Comparison of ENCODE assay signal across 10 mouse cellular contexts in genomic region chr1:186399762-186400161, GRCm38 (mm10).
DNase-seq lines count a peak whose midpoint lies in the region; ATAC-seq and TF ChIP-seq lines count a peak whose summit lies in the region.
"Had no signal": no experiment of that assay in that cellular context is flagged by ENCODE, and none has a peak within 500 bp of the region (broad histone marks: within the 10 kb centered on the region; RNA-seq: fewer than 3 reads in every experiment).

No protein-coding gene starts in this region.

- no peaks in the 10 kb centered on the region for H3K27me3 ChIP-seq in liver, postnatal 0 days (ENCODE audit: insufficient read depth, low read length)
- H3K27me3 ChIP-seq: neural tube, embryonic 12.5 days had no signal

- TF ChIP-seq EP300 in liver, postnatal 0 days (IDR thresholded peaks at IDR 0.05; ENCODE audit: low read depth) = 0 out of 2 replicates have a peak, but pooled peaks have one; percentile 32

- H3K9ac ChIP-seq in liver, postnatal 0 days (replicated peaks) = no peak overlapping the region
- H3K9ac ChIP-seq: neural tube, embryonic 12.5 days had no signal

- no peak for TF ChIP-seq CTCF in liver, postnatal 0 days (IDR thresholded peaks at IDR 0.05; ENCODE audit: low read depth)

- H3K27ac ChIP-seq in liver, postnatal 0 days (ENCODE audit: low read depth) = no peak overlapping the region
- H3K27ac ChIP-seq: hindbrain, postnatal 0 days; neural tube, embryonic 12.5 days had no signal

- H3K36me3 ChIP-seq in liver, postnatal 0 days (replicated peaks; ENCODE audit: insufficient read depth, low read length) = no peaks in the 10 kb centered on the region
- H3K36me3 ChIP-seq: neural tube, embryonic 12.5 days had no signal

- H3K4me3 ChIP-seq in liver, postnatal 0 days (ENCODE audit: low read depth, low read length) = no peak overlapping the region
- H3K4me3 ChIP-seq: neural tube, embryonic 12.5 days had no signal

- H3K4me1 ChIP-seq in liver, postnatal 0 days (ENCODE audit: insufficient read depth) = no peaks in the 10 kb centered on the region
- H3K4me1 ChIP-seq: neural tube, embryonic 12.5 days had no signal

- no peaks in the 10 kb centered on the region for H3K9me3 ChIP-seq in liver, postnatal 0 days (ENCODE audit: low read length)
- H3K9me3 ChIP-seq: neural tube, embryonic 12.5 days had no signal

- H3K4me2 ChIP-seq in liver, postnatal 0 days (ENCODE audit: low read depth, low read length) = no peak overlapping the region
- H3K4me2 ChIP-seq: neural tube, embryonic 12.5 days had no signal

- DNase-seq in kidney, postnatal 14 days = peak; percentile 10
- DNase-seq in kidney, adult 18-20 months = no peak
- DNase-seq in NIH3T3 (ENCODE audit: low read depth) = peak; percentile 91
- DNase-seq in heart, adult 8-10 months (ENCODE audit: low spot score) = peak; percentile 73
- no peak for DNase-seq in liver, postnatal 0 days
- no peak for DNase-seq in spleen, postnatal 4 days (ENCODE audit: low spot score in 2 of 2)
- DNase-seq in right cerebral cortex, postnatal 4 days = no peak

- peak; percentile 49 for ATAC-seq in liver, postnatal 0 days
- no peak for ATAC-seq in erythroblast, adult 5-6 weeks (replicated peaks; ENCODE audit: low FRiP score, poor library complexity, severe bottlenecking)
- ATAC-seq: hindbrain, postnatal 0 days had no signal

- 35% methylated on average over 8 of the region's 8 CpGs for WGBS in liver, postnatal 0 days (ENCODE audit: insufficient replicate concordance)

Comparison
In these comparisons a context has a peak if more than half of its experiments do, and no peak if none do; other contexts are left out.
1. DNase-seq: peak in kidney, postnatal 14 days (single experiment), NIH3T3 (single experiment) and heart, adult 8-10 months (single experiment); none in kidney, adult 18-20 months (single experiment), liver, postnatal 0 days (single experiment), spleen, postnatal 4 days (0 of 2) and right cerebral cortex, postnatal 4 days (single experiment).